Mouse (Mus musculus) liver, embryonic 16.5 days (tissue): ENCODE results near the gene Kars. TPM values are rescaled to one million over a fixed set of nuclear protein-coding genes. Genes with fewer than 3 reads are reported as not detected.
A peak's percentile ranks its signal among the peaks of the same experiment; 100 is the strongest.

Source experiments
- ATAC-seq: fragments of 200-750 bp; cut with Nextera tagmentation; 2 replicates; pipeline ENCODE4 v1.8.0; 2017; ENCODE audit warnings: low read depth, mild to moderate bottlenecking, moderate number of reproducible peaks, moderate library complexity
- H3K27ac ChIP-seq: fragments of 300-500 bp; sonication (generic); 2 replicates; pipeline ENCODE4 v1.5.1; 2014; ENCODE audit warnings: mild to moderate bottlenecking, low read length
- H3K27me3 ChIP-seq: fragments of 300-500 bp; sonication (generic); 2 replicates; pipeline ENCODE4 v1.6.1; 2014; ENCODE audit warnings: low read depth, low read length, mixed read lengths; ENCODE audit not compliant: control insufficient read depth, insufficient read depth
- H3K36me3 ChIP-seq: fragments of 300-500 bp; sonication (generic); 2 replicates; pipeline ENCODE4 v1.6.1; 2014; ENCODE audit warnings: mild to moderate bottlenecking; ENCODE audit not compliant: control insufficient read depth, insufficient read depth
- H3K4me1 ChIP-seq: fragments of 300-500 bp; sonication (generic); 2 replicates; pipeline ENCODE4 v1.6.1; 2014; ENCODE audit warnings: low read depth, low read length, mixed read lengths; ENCODE audit not compliant: control insufficient read depth
- H3K4me2 ChIP-seq: fragments of 300-500 bp; sonication (generic); 2 replicates; pipeline ENCODE4 v1.6.1; 2014; ENCODE audit warnings: low read depth, low read length, mixed read lengths
- H3K4me3 ChIP-seq: fragments of 300-500 bp; sonication (generic); 2 replicates; pipeline ENCODE4 v1.5.1; 2014; ENCODE audit warnings: low read depth, mild to moderate bottlenecking, low read length
- H3K9ac ChIP-seq: fragments of 300-500 bp; sonication (generic); 2 replicates; pipeline ENCODE4 v1.6.1; 2014; ENCODE audit warnings: low read depth, low read length
- H3K9me3 ChIP-seq: fragments of 300-500 bp; sonication (generic); replicated peaks from 2 replicates; pipeline ENCODE4 v1.6.1; 2016; ENCODE audit warnings: low read length; ENCODE audit not compliant: control insufficient read depth
- WGBS: fragments of 180-500 bp; shearing (Covaris S2); extraction: QIAGEN DNeasy Blood & Tissue Kit; methylation state at CpG from one replicate; pipeline ENCODE4 v1.1.7; 2014; ENCODE audit not compliant: insufficient replicate concordance; 5-methylcytosine and 5-hydroxymethylcytosine counted together
- polyA plus RNA-seq: library from polyadenylated mRNA; unstranded; fragments of >200 nt; fragmentation: Nextera tagmentation; extraction: Ambion mirVana; gene quantifications from 2 replicates; pipeline ENCODE4 v1.2.1, GENCODE M21; 2015

Gene Kars
- polyA plus RNA-seq, 1 experiment from 2014 or later: 69.5 TPM

GRCm38 (mm10) chr8:111992703-111993039 is 18.5 kb downstream of the Kars start:
- no peak overlapping the region for H3K27ac ChIP-seq
- no peaks in the 10 kb centered on the region for H3K9me3 ChIP-seq
- no peak overlapping the region for H3K9ac ChIP-seq
- WGBS: 65% methylated on average over 3 of the region's 3 CpGs
- peak overlapping the region; percentile 76 for H3K4me3 ChIP-seq
- peaks cover 4% of the 10 kb centered on the region; the same call in 1 of the 2 replicates for H3K4me1 ChIP-seq
- H3K27me3 ChIP-seq: no peaks in the 10 kb centered on the region
- H3K36me3 ChIP-seq: peaks cover 29% of the 10 kb centered on the region
- no peak for ATAC-seq
- peak overlapping the region; percentile 82 for H3K4me2 ChIP-seq

GRCm38 (mm10) chr8:111992013-111992702 is 19.0 kb downstream of the Kars start, which contains the start of gene Adat1:
TSS of gene Adat1 (minus strand) at chr8:111992302.
- Histone ChIP-seq H3K27me3 (no peaks in the 10 kb centered on the region), H3K27ac (no peak within 1 kb of the TSS), H3K36me3 (peaks cover 24% of the 10 kb centered on the region), H3K9ac (peak within 1 kb of the TSS; percentile 72), H3K4me3 (peak within 1 kb of the TSS; percentile 76), H3K4me2 (peak within 1 kb of the TSS; percentile 82), H3K9me3 (no peaks in the 10 kb centered on the region), H3K4me1 (peaks cover 4% of the 10 kb centered on the region; the same call in 1 of the 2 replicates)
- peak; percentile 96 for ATAC-seq
- WGBS: 4% methylated on average over 33 of the region's 33 CpGs

GRCm38 (mm10) chr8:111991278-111991677 is 19.8 kb downstream of the Kars start:
- Histone ChIP-seq H3K4me2 (peak overlapping the region; percentile 82), H3K9me3 (no peaks in the 10 kb centered on the region), H3K9ac (peak overlapping the region; percentile 72), H3K4me3 (peak overlapping the region; percentile 76), H3K36me3 (peaks cover 20% of the 10 kb centered on the region), H3K27me3 (no peaks in the 10 kb centered on the region), H3K4me1 (peaks cover 4% of the 10 kb centered on the region; the same call in 1 of the 2 replicates), H3K27ac (no peak overlapping the region)
- 52% methylated on average over 8 of the region's 8 CpGs for WGBS
- no peak for ATAC-seq

GRCm38 (mm10) chr8:111989911-111990310 is 21.2 kb downstream of the Kars start:
- peak; percentile 35; the same call in 1 of the 2 replicates for ATAC-seq
- Histone ChIP-seq H3K9ac (no peak overlapping the region), H3K4me3 (no peak overlapping the region), H3K4me1 (peaks cover 4% of the 10 kb centered on the region; the same call in 1 of the 2 replicates), H3K9me3 (no peaks in the 10 kb centered on the region), H3K27me3 (no peaks in the 10 kb centered on the region), H3K36me3 (peaks cover 16% of the 10 kb centered on the region), H3K4me2 (no peak overlapping the region), H3K27ac (no peak overlapping the region)
- 7% methylated on average over 7 of the region's 7 CpGs for WGBS

GRCm38 (mm10) chr8:111984511-111984910 is 26.6 kb downstream of the Kars start:
- Histone ChIP-seq H3K9ac (no peak overlapping the region), H3K4me2 (no peak overlapping the region), H3K4me1 (no peaks in the 10 kb centered on the region), H3K36me3 (no peaks in the 10 kb centered on the region), H3K9me3 (no peaks in the 10 kb centered on the region), H3K27ac (no peak overlapping the region), H3K4me3 (no peak overlapping the region), H3K27me3 (no peaks in the 10 kb centered on the region)
- WGBS: 58% methylated on average over 10 of the region's 10 CpGs
- ATAC-seq: no peak

- no peaks in the 10 kb centered on the region for H3K36me3 ChIP-seq
Measured at GRCm38 (mm10) chr8:111982116-111982515, 29.0 kb downstream of the Kars start.

GRCm38 (mm10) chr8:111978147-111978546 is 33.0 kb downstream of the Kars start:
- no peaks in the 10 kb centered on the region for H3K27me3 ChIP-seq
- ATAC-seq: peak; percentile 43
- peaks cover 7% of the 10 kb centered on the region; the same call in 1 of the 2 replicates for H3K36me3 ChIP-seq
- no peak overlapping the region for H3K4me3 ChIP-seq
- no peak overlapping the region for H3K9ac ChIP-seq
- peak overlapping the region; percentile 28 for H3K4me2 ChIP-seq
- peak overlapping the region; percentile 37 for H3K27ac ChIP-seq
- no peaks in the 10 kb centered on the region for H3K4me1 ChIP-seq
- WGBS: 68% methylated on average over 10 of the region's 10 CpGs
- H3K9me3 ChIP-seq: no peaks in the 10 kb centered on the region

More at GRCm38 (mm10) chr8:111982116-111982515, 29.0 kb downstream of the Kars start:
- Histone ChIP-seq H3K4me3 (no peak overlapping the region), H3K9ac (no peak overlapping the region), H3K9me3 (no peaks in the 10 kb centered on the region), H3K4me1 (no peaks in the 10 kb centered on the region), H3K4me2 (no peak overlapping the region), H3K27me3 (no peaks in the 10 kb centered on the region), H3K27ac (no peak overlapping the region)
- 77% methylated on average over 7 of the region's 7 CpGs for WGBS
- ATAC-seq: no peak

- no peak for ATAC-seq
- 55% methylated on average over 2 of the region's 2 CpGs for WGBS
- no peaks in the 10 kb centered on the region for H3K9me3 ChIP-seq
- no peaks in the 10 kb centered on the region for H3K27me3 ChIP-seq
- H3K36me3 ChIP-seq: peaks cover 8% of the 10 kb centered on the region; the same call in 1 of the 2 replicates
- no peak overlapping the region for H3K9ac ChIP-seq
- no peaks in the 10 kb centered on the region for H3K4me1 ChIP-seq
- H3K27ac ChIP-seq: no peak overlapping the region
- no peak overlapping the region for H3K4me2 ChIP-seq
- H3K4me3 ChIP-seq: no peak overlapping the region
Measured at GRCm38 (mm10) chr8:111976326-111976725, 34.8 kb downstream of the Kars start.

GRCm38 (mm10) chr8:111975706-111976105 is 35.4 kb downstream of the Kars start:
- peak; percentile 28; the same call in 1 of the 2 replicates for ATAC-seq
- Histone ChIP-seq H3K27me3 (no peaks in the 10 kb centered on the region), H3K9me3 (no peaks in the 10 kb centered on the region), H3K27ac (0 out of 2 replicates have a peak overlapping the region, but pooled peaks have one; percentile 13), H3K4me1 (no peaks in the 10 kb centered on the region), H3K36me3 (peaks cover 8% of the 10 kb centered on the region; the same call in 1 of the 2 replicates), H3K4me3 (no peak overlapping the region), H3K4me2 (no peak overlapping the region), H3K9ac (no peak overlapping the region)
- 73% methylated on average over 2 of the region's 2 CpGs for WGBS
